Mouse (Mus musculus) cerebellum, adult 8-10 months (tissue): ENCODE measurements at regions not wholly inside any gene's neighbourhood (a gene's known extent, or its start where the extent isn't known, plus 50 kb on each side); places are given as distances from the start of the nearest gene placed in this dataset.

Experiments used
- DNase-seq: peaks from one replicate; pipeline ENCODE4 v3.0.0; 2022

GRCm38 (mm10) chr4:8949537-8949936 is 710.7 kb upstream of the Car8 start:
- DNase-seq = no peak

- DNase-seq = no peak
Observed at GRCm38 (mm10) chr4:8945116-8945515, 706.3 kb upstream of the Car8 start.

DNA sequence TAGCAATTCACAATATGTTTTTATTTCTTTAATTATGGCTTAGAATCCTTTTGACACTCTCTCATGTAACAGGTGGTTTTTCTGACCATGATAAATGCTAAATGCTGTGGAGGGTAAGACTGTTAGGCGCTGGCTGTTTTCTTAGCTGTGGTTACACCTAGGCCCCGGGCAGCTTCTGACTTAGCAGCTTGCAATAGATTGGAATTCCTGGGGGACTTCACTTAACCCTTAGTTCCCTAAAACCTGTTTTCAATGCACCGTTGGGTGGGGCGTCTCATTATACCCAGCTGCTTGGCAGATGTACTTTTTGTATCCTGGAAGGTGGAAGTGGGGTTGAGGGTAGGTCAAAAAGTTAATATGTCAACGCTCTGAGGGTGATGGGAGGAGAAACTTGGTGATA is 704.2 kb upstream of the Car8 start:
- no peak for DNase-seq

DNA sequence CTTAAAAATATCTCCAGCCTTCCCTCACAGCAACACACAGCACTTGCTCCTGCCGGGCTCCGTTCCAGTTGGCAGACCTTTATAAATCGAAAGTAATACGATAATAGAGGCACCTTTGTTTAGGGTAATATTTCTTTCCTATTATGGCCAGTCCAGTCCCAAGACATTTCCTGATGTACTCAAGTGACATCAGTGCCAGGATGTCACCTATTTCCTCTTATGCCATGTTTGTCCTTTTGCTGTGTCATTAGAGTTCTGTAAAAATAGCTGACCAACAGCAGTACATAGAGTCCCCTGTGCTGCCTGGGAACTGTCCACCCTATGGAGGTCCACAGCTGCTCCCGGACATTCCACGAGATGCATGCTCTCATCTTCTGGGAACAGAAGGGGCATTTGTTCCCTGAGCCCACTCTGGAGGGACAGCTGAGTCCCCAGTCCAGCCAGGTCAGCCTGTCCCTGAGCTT is 700.1 kb upstream of the Car8 start:
- DNase-seq = no peak

DNA sequence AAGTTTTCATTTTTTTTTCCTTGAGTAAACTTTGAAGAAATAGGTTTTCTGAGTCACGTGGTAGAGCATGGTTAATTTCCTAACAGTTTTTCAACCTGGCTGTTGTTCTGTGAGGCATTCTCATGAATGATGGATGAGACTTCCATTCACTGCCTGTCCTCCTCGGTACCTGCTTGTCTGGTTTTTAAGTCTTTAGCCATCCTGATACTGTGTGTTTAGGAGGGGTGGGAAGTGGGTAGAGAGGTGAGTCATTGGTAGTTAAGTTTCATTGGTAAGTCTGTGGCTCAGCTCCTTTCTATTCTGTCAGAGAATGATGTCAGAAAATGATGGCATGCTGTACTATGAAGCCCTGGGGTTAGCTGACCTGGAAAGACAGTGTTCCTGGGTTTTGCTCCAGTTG is 697.1 kb upstream of the Car8 start:
- no peak for DNase-seq

- DNase-seq = no peak
Observed at GRCm38 (mm10) chr4:8934541-8934940, 695.7 kb upstream of the Car8 start.

- peak; percentile 64 for DNase-seq
Observed at GRCm38 (mm10) chr4:8929346-8929745, 690.5 kb upstream of the Car8 start.

GRCm38 (mm10) chr4:8928551-8929305 is 689.9 kb upstream of the Car8 start:
- no peak for DNase-seq

GRCm38 (mm10) chr4:8927276-8927906 is 688.5 kb upstream of the Car8 start:
- DNase-seq = no peak

- DNase-seq = no peak
Observed at GRCm38 (mm10) chr4:8926642-8927275, 687.9 kb upstream of the Car8 start.

- DNase-seq = no peak
Observed at GRCm38 (mm10) chr4:8922695-8923363, 684.0 kb upstream of the Car8 start.

GRCm38 (mm10) chr4:8921477-8922385 is 682.9 kb upstream of the Car8 start:
- no peak for DNase-seq

DNA sequence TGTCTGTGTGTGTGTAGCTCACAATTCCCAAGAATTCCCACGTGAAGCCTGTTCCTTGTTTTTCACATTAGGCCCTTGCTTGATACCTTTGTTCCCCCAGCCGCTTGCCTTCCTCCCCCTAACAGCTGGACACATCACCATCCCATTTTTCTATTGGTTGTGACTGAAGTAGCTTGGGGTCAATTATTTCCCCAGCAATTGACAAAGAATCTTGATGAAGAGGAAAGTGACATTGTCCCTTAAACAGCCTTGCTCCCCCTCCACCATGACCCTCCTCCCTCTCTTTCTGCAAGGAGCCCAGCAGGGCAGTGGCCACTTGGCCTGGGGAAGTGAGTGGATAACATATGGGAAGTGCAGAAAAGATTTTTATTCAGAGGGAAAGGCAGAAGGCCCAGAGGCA is 681.5 kb upstream of the Car8 start:
- DNase-seq = no peak

GRCm38 (mm10) chr4:8919366-8919984 is 680.6 kb upstream of the Car8 start:
- no peak for DNase-seq
